Mouse (Mus musculus): ENCODE data around the gene Plcb3.

Plcb3 gene

GRCm38 (mm10) chr19:6939106-6940002 lies 36.9 kb downstream of the Plcb3 start:
- DNase-seq, result peak; percentile 63

GRCm38 (mm10) chr19:6937541-6938465 lies 38.5 kb downstream of the Plcb3 start:
- DNase-seq, result peak; percentile 82

- peak; percentile 63 for DNase-seq
Measured at GRCm38 (mm10) chr19:6936299-6936698, 40.0 kb downstream of the Plcb3 start.

DNA sequence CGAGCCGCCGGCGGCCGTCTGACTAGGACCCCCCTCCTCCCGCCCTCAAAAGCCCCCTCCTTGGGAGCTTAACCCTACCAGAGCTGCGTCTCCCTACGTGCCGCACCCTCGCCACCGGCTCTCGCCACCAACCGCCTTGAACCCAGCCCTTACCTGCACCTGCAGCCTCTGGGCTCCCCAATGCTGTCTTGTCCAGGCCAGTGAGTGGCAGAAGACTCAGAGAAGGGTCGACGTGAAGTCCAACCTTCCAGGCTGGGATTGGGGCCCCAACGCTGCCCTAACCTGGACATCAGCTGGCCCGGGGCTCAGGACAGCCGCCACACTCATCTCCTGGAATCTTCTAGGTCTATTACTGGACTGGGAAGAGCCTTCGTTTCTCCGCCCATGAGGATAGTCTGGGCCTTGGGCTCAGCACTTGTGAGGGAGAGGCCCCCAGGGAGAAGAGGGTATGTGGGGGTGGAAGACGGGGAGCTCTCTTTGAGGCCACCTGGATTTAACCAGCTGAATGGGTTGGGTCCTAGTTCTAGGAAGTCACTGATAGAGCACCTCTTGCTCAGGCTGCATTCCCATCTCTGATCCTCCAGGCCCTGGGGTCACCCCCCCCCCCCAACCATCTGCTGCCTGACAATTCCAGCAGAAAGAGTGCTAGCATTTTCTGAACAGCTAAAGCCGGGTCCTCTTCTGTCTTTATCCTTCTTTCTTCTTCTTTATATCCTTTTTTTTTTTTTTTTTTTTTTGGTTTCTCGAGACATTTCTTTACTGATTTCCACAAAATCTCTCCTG lies 41.9 kb downstream of the Plcb3 start, which contains the start of gene Kcnk4:
Gene Kcnk4 (minus strand): TSS at position 321 of the 783 bp plus-strand sequence.
- DNase-seq, result peak; percentile 53

GRCm38 (mm10) chr19:6933436-6934194 lies 42.7 kb downstream of the Plcb3 start:
- DNase-seq, result peak; percentile 80

- no peak for DNase-seq
Measured at GRCm38 (mm10) chr19:6933102-6933435, 43.2 kb downstream of the Plcb3 start.

DNA sequence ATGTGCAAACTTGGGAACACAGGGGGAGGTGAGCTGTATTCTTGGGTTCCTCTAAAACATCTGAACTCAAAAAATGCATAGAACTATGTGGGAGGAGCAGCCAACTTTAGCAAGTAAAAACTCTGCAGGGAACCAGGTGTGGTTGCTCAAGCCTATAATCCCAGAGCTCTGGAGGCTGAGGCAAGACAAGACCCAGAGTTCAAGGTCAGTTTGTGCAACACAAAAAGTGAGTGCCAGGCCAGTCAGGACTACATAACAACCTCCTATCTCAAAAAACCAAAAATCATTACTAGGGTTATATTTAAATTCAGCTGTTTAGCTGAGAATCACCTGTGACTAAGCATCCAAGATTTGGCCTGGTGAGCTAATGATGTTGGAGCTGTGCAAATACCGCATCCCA lies 44.3 kb downstream of the Plcb3 start:
- DNase-seq, result no peak

- DNase-seq, result peak; percentile 60
Measured at GRCm38 (mm10) chr19:6931002-6931401, 45.3 kb downstream of the Plcb3 start.

DNA sequence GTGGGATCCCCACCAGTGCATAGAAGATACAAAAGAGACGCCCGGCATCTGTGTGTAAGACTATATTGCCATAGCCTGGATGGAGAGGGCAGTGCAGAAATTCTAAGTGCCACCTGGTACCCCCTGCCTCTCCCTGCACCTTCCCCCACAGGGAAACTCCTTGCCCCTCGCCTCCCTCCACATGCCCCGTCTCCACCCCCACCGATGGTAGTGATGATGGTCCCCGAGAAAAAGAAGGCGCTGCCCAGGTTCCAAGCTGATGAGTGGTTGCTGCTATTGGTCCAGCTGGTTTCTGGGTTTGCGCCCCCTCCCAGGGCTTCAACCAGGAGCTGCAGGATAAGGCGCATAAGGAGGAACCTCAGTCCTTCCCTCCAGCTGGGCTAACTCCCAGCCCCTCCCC lies 48.2 kb downstream of the Plcb3 start:
- no peak for DNase-seq

- DNase-seq, result peak; percentile 59
Measured at GRCm38 (mm10) chr19:6926559-6927255, 49.6 kb downstream of the Plcb3 start.

DNA sequence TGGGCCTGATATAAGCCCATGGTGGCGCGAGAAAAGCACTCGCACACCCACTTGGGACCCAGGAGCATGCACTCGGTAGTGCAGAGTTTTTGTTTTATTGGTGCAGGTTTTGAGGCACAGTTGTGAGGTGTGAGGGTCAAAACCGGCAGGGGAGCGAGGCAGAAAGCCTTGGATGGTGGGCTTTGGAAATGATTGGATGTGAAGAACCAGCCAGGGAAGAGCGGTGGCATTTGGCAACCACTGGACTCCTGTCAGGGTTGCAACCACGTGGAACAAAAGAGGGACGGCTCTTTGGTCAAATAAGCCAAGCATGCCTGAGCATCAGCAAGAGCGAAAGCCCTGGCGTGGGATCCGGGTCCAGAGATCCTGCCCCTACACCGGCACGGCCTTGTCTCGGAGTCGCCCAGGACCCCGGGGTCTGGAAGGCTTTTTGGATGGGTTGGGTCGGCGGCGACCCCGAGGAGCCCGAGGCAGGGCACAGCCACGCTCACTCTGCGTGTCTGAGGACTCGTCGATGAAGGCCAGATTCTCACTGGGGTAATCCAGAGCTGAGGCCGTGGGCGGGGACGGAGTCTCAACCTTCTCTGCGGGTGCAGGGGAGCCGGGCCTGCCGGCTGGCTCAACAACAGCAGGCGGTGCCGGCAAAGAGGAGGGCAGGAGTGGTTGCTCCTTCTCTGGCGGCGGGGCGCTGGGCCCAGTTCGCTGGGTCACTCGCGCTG lies 50.5 kb downstream of the Plcb3 start:
- peak; percentile 56 for DNase-seq

- DNase-seq, result peak; percentile 69
Measured at GRCm38 (mm10) chr19:6925307-6925573, 51.0 kb downstream of the Plcb3 start, which contains the start of gene Catsperz. Gene Catsperz, minus strand, starts transcription at chr19:6925380.

- DNase-seq, result peak; percentile 84
Measured at GRCm38 (mm10) chr19:6924461-6925306, 51.6 kb downstream of the Plcb3 start.

DNA sequence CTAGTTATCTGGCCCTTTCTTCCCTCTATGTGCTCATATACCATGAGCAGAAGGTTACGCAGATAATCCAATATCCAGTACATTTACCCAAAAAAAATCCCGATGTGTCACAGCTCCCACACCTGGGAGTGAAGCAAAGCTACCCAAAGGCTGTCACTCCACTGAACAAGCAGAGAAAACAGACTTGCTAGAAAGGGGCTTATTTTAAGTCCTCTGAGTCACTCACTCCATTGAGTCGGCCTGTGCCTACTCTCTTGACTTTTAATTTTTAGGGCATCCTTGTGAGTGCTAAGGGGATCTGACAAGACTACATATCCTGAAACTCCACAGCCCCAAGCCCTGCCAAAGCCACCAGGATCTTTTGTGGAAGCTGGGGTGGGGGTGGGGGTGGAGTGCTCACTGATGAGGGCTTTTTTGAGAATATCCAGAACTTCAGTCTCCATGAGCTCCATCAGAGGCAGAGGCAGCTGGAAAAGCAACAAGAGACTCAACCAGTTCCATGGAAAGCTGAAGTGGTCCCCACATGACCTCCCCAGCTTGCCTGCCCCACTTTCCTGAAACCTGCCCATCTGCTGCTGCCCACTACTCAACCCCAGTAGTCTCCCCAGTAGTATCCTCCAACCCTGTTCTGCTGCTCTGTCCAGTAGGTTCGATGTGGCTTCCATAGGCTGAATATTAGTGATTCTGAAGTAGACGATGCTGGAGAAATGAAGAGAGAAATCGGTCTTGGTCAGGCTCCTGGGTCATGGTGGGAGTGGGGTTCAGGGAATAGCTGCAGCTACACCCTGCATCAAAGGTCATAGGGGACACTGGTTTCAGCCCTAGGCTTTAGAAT lies 53.2 kb downstream of the Plcb3 start:
- DNase-seq, result peak; percentile 47

DNA sequence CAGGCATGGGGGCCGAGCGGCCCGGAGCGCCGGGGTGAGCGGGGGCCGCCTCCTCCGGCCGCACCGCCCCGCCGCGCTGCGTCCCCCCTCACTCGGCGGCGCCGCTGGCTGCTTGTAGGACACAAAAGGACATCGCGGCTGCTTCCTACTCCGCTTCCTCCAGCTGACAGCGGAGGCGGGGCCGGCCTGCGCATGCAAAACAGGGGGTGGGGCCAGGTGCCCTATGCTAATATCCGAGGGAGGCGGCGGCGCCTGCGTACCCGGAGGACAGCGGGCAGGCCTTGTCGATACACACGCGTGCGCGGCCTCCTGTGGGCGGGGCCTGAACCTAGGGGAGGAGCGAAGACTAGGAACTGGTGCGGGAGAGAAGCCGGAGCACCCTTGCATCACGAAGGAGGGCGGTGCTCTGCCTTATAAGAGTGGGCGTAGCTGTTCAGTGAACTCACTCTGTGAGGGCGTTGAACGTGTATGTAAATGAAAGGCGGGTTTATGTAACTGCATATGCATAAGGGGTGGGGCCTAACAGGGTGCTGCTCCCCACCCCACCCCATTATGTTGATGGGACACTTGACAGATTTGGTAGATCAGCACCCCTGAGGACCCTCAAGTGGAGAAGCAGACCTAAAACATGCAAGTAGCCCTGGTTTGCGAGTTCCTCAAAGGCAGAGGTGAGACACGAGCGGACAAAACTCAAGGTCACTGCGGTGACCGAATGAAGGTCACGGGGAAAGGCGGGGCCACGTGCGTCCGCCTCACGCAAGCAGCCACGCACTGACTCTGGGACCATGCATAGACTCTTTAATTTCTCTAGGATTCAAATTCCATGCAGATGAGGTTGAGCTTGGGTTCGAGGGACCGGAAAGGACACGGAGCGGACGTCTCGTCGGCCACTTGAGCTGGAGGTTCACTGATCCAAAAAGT lies 54.4 kb downstream of the Plcb3 start, which contains the start of gene Esrra:
Gene Esrra (minus strand): TSS at position 167 of the 921 bp plus-strand sequence.
- peak; percentile 100 for DNase-seq

DNA sequence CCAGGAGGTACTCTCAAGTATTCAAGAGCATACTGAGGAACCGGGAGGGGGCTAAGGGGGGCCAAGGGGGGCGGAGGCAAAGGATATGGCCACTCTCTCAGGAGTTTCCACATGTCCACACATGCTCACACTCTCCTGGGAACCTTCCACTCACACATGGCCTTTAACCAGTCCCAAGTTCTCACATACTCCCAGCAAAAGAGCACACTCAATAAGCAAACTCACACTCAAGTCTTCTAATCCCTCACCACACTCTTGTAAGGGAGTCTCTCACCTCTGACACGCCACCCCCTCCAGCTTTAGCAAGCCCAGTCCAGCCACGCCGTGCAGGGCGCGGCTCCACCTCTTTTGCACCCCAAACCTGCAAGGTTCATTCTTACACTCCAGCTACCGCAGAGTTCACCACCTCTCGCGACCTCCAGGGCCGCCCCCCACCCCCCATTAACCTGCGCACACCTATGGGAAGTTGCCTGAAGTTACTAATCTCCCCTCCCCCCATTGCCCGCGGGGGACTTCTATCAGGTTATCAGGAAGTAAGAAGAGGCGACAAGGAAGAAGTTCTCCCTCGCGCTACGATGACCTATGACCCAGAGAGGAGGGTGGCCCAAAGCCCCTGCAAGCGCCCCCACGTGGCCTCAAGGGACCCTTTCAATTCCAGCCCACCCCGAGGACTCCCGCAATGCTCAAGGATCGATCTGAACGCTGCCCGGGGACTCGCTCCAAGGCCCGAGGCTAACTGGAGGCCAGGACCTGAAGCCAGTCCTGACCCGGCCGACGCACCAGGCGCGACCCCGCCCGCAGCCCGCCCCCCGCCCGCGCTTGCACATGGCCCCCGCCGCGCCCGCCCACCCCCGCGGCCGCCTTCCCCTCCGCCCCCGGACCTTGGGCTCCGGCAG lies 55.3 kb downstream of the Plcb3 start:
- peak; percentile 87 for DNase-seq

All from cerebellum, adult 11-12 months (tissue).